Mouse (Mus musculus) midbrain, embryonic 12.5 days (tissue): ENCODE measurements around the gene Ncbp2. TPM values are rescaled to one million over a fixed set of nuclear protein-coding genes. Genes with fewer than 3 reads are reported as not detected.

Experiments used
- ATAC-seq: fragments of 200-750 bp; cut with Nextera tagmentation; 2 replicates; pipeline ENCODE4 v1.8.0; 2017; ENCODE audit warnings: low read depth, moderate TSS enrichment, moderate library complexity; ENCODE audit not compliant: low FRiP score
- H3K27ac ChIP-seq: fragments of 300-500 bp; sonication (generic); replicated peaks from 2 replicates; pipeline ENCODE4 v1.5.1; 2016; ENCODE audit warnings: mild to moderate bottlenecking
- H3K27me3 ChIP-seq: fragments of 300-500 bp; sonication (generic); 2 replicates; pipeline ENCODE4 v1.6.1; 2016; ENCODE audit warnings: mild to moderate bottlenecking
- H3K36me3 ChIP-seq: fragments of 300-500 bp; sonication (generic); 2 replicates; pipeline ENCODE4 v1.6.1; 2016
- H3K4me1 ChIP-seq: fragments of 300-500 bp; sonication (generic); 2 replicates; pipeline ENCODE4 v1.6.1; 2016
- H3K4me2 ChIP-seq: fragments of 300-500 bp; sonication (generic); replicated peaks from 2 replicates; pipeline ENCODE4 v1.6.1; 2016; ENCODE audit warnings: mild to moderate bottlenecking, moderate library complexity
- H3K4me3 ChIP-seq: fragments of 300-500 bp; sonication (generic); 2 replicates; pipeline ENCODE4 v1.5.1; 2016; ENCODE audit warnings: mild to moderate bottlenecking
- H3K9ac ChIP-seq: fragments of 300-500 bp; sonication (generic); replicated peaks from 2 replicates; pipeline ENCODE4 v1.6.1; 2016; ENCODE audit warnings: mild to moderate bottlenecking, moderate library complexity
- H3K9me3 ChIP-seq: fragments of 300-500 bp; sonication (generic); 2 replicates; pipeline ENCODE4 v1.6.1; 2016; ENCODE audit warnings: mild to moderate bottlenecking
- WGBS: fragments of 180-500 bp; shearing (Covaris S2); methylation state at CpG from one replicate; pipeline ENCODE4 v1.1.7; 2016; 5-methylcytosine and 5-hydroxymethylcytosine counted together
- microRNA-seq: library from miRNA; unstranded; fragments of <30 nt; microRNA quantifications from one replicate; pipeline ENCODE4, GENCODE M21; 2017
- polyA plus RNA-seq: library from polyadenylated mRNA; unstranded; fragments of >200 nt; fragmentation: Nextera tagmentation; extraction: Ambion mirVana; gene quantifications from 2 replicates; pipeline ENCODE4 v1.2.1, GENCODE M21; 2016

Gene Ncbp2
- polyA plus RNA-seq, 1 experiment from 2014 or later: 135 TPM

DNA sequence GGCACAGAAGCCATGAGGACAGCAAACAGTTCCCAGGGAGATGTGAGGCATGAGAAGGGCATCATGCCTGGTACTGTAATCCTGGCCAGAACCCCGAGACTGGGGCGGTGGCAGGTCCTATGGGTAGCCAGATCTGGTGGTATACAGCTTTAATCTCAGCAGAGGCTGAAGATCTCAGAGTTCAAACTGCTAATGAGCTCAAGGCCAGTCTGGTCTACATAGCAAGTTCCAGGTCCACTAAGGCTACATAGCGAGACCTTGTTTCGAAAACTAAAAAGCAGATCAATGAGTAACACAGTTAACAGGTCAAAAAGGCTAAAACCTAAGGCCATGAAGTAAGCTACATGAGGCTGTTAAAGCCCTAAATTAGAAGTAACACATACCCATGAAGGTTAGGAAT, 44.9 kb downstream of the Ncbp2 start:
- Histone ChIP-seq H3K36me3 (peaks cover 35% of the 10 kb centered on the region), H3K9ac (no peak overlapping the region), H3K9me3 (no peaks in the 10 kb centered on the region), H3K27me3 (no peaks in the 10 kb centered on the region), H3K4me3 (no peak overlapping the region), H3K27ac (no peak overlapping the region), H3K4me1 (no peaks in the 10 kb centered on the region), H3K4me2 (no peak overlapping the region)
- ATAC-seq: no peak
- WGBS: 93% methylated on average over 4 of the region's 4 CpGs

DNA sequence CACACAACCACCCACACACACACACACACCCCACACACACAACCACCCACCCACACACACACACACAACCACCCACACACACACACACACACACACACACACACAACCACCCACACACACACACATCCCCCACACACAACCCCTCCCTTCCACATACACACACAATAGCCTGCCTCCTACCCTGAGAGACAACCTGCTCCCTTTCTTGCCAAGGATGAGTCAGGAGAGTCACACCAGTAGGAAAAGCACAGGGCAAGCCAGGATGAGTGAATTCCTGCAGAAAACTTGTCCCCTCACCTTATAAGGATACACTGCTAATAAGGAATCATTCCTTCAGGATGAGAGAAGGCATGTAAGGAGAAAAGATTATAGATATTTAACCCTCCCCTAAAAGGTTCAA, 45.6 kb downstream of the Ncbp2 start:
- no peaks in the 10 kb centered on the region for H3K27me3 ChIP-seq
- H3K36me3 ChIP-seq: peaks cover 27% of the 10 kb centered on the region
- H3K27ac ChIP-seq: no peak overlapping the region
- ATAC-seq: no peak
- no peaks in the 10 kb centered on the region for H3K9me3 ChIP-seq
- no peak overlapping the region for H3K4me3 ChIP-seq
- no peak overlapping the region for H3K9ac ChIP-seq
- H3K4me2 ChIP-seq: no peak overlapping the region
- no peaks in the 10 kb centered on the region for H3K4me1 ChIP-seq

DNA sequence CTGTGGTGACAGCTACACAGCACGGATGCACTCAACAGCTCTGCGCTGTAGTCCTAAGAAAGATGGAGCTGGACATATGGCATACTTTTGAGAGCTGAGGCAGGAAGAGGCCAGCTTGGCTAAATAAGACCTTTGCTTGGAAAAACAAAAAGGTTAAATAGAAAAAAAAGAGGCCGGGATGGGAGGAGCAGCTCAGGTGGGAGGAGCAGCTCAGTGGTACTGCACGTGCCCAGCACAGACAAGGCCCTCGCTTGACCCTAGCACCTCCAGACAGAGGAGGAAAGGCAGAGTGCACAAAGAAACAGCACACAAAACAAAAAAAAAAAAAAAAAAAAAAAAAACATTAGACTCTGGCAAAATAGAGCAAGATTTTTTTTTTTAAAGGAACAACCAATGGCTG, 48.1 kb downstream of the Ncbp2 start:
- H3K27ac ChIP-seq: no peak overlapping the region
- no peak overlapping the region for H3K4me2 ChIP-seq
- WGBS: 87% methylated on average over 5 of the region's 5 CpGs
- H3K27me3 ChIP-seq: no peaks in the 10 kb centered on the region
- no peak for ATAC-seq
- H3K36me3 ChIP-seq: peaks cover 18% of the 10 kb centered on the region
- no peak overlapping the region for H3K9ac ChIP-seq
- peaks cover 4% of the 10 kb centered on the region for H3K4me1 ChIP-seq
- no peaks in the 10 kb centered on the region for H3K9me3 ChIP-seq
- no peak overlapping the region for H3K4me3 ChIP-seq

DNA sequence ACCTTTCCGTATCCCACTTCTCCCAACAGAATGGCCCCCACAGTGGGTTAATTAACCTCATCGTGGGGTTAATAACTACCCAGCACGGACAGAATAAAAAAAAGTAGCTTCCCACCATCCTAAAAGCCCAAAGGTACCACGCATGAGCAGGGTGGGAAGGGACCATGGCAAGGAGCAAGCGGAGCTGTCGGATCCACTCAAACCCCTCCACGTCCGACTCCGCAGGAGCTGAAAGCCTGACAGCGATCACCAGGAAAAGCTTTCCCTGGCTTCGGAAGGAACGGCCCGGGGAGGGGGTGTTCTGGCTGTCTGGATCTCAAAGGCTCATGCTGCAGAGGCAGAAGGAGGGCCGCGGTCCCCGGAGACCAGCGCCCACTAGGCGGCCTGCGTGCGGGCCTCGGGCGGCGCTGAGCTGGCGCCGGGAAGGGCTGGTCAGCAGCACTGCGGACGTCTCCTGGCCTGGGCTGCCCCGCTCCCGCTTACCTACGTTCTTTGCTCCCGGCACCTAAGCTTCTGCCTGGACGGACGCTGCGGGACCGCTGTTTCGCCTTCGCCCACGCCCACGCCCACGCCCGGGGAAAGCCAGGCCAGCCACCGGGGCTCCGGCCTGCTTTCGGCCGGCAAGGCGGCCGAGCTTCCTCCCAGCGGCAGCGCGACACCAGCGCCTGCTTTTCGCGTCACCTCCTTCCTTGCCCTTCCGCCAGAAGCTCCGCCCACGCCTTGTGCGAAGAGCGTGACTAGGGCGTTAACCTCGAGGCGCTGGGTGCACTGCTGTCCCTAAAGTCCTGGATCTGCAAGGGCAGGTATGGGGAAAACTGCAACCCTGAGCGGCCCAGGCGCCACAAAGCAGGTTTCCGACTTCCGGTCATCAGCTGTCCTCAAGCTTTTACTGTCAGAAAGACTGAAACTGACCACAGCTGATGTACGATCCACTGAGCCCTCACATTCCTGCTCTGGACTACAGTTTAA, 54.5 kb downstream of the Ncbp2 start, which contains the start of gene Senp5:
TSS of gene Senp5 (minus strand) at position 779 of the 969 bp plus-strand sequence.
- H3K27me3 ChIP-seq: no peaks in the 10 kb centered on the region

DNA sequence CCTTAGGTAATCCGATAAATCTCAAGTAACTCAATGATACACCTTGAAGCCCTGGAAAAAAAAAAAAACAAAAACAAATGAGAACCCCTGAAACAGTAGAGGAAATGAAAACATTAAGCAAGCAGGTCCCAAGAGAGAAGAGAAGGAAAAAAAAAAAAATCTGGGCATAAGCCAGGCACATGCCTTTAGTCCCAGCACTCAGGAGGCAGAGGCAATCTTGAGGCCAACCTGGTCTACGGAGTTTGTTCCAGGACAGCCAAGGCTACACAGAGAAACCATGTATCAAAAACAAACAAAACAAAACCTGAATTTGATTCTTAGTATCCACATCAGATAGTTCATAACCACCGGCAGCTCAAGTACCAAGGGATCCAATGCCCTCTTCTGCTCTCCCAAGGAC, 56.4 kb downstream of the Ncbp2 start:
- Histone ChIP-seq H3K4me2 (no peak overlapping the region), H3K27me3 (no peaks in the 10 kb centered on the region), H3K9me3 (no peaks in the 10 kb centered on the region), H3K27ac (no peak overlapping the region), H3K4me1 (peaks cover 20% of the 10 kb centered on the region), H3K9ac (no peak overlapping the region), H3K36me3 (0 out of 2 replicates have a peak, but pooled peaks cover 1% of the 10 kb centered on the region), H3K4me3 (no peak overlapping the region)
- ATAC-seq: no peak
- 97% methylated on average over 3 of the region's 3 CpGs for WGBS

More for the DNA sequence above, 54.5 kb downstream of the Ncbp2 start, which contains the start of gene Senp5:
- peak within 1 kb of the TSS; percentile 91 for H3K4me2 ChIP-seq
- 1% methylated on average over 66 of the region's 66 CpGs for WGBS
- peak within 1 kb of the TSS; percentile 81 for H3K4me3 ChIP-seq
- peaks cover 20% of the 10 kb centered on the region for H3K4me1 ChIP-seq
- H3K27ac ChIP-seq: peak within 1 kb of the TSS; percentile 72
- peaks cover 3% of the 10 kb centered on the region; the same call in 1 of the 2 replicates for H3K36me3 ChIP-seq
- peak within 1 kb of the TSS; percentile 92 for H3K9ac ChIP-seq
- no peaks in the 10 kb centered on the region for H3K9me3 ChIP-seq
- peak; percentile 97 for ATAC-seq

DNA sequence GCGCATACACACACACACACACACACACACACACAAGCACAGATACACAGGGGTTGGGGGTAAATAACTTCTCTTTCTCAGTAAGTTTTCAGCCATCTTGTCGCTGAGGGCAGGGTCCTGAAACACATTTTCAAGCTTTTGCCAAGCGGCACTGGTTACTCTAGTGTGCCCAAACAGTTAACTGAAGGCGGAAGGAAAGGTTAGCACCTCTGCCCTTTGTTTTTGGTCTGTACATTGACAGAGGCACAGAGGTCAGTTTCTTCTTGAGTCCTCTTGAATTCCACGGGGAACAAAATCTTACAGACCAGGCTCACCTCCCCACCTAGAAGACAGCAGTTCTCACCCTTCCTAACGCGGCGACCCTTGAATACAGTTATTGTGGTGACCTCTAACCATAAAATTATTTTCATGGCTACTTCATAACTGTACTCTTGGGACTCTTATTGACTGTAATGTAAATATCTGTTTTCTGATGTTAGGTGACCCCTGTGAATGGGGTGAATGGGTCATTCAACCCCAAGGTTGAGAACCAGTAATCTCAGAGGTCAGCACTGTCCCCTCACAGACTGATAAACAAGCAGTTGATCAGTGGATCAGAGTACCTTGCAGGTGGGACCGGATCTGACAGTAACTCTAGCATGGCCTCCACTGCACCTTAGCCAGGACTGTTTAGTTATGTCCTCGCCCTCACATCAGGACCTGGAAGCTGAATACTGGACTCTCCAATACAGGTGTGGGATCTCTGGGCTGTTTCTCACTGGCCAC, 60.4 kb downstream of the Ncbp2 start:
- ATAC-seq: no peak
- peaks cover 12% of the 10 kb centered on the region; the same call in 1 of the 2 replicates for H3K36me3 ChIP-seq
- WGBS: 77% methylated on average over 10 of the region's 10 CpGs

DNA sequence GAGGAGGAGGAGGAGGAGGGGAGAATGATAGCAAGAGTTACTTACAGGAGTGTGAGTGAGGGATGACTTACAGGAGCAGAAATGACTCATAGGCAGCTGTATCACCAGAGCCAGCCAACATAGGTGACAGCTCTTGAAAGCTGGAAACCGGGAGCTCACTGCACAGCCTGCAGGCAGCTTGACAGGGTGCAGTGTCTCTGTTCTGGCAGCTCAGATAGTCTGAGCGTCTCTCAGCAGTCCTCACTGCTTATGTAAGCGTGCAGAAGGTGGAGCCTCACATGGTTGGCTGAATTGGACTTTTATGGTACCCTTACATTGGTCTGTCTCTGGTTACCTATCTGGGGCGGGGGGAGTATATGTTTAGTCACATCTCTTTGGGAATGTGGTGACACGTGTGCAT, 61.6 kb downstream of the Ncbp2 start:
- H3K27ac ChIP-seq: no peak overlapping the region
- no peaks in the 10 kb centered on the region for H3K9me3 ChIP-seq
- no peaks in the 10 kb centered on the region for H3K27me3 ChIP-seq
- WGBS: 45% methylated on average over 5 of the region's 5 CpGs
- no peaks in the 10 kb centered on the region; the same call in 1 of the 2 replicates for H3K4me1 ChIP-seq
- ATAC-seq: no peak
- H3K4me2 ChIP-seq: no peak overlapping the region
- no peak overlapping the region for H3K4me3 ChIP-seq
- peaks cover 17% of the 10 kb centered on the region; the same call in 1 of the 2 replicates for H3K36me3 ChIP-seq
- H3K9ac ChIP-seq: no peak overlapping the region

More for the DNA sequence above, 60.4 kb downstream of the Ncbp2 start:
- H3K27ac ChIP-seq: no peak overlapping the region
- H3K9ac ChIP-seq: no peak overlapping the region
- no peak overlapping the region for H3K4me3 ChIP-seq
- peaks cover under 1% of the 10 kb centered on the region; the same call in 1 of the 2 replicates for H3K4me1 ChIP-seq
- H3K9me3 ChIP-seq: no peaks in the 10 kb centered on the region
- no peaks in the 10 kb centered on the region for H3K27me3 ChIP-seq
- no peak overlapping the region for H3K4me2 ChIP-seq

DNA sequence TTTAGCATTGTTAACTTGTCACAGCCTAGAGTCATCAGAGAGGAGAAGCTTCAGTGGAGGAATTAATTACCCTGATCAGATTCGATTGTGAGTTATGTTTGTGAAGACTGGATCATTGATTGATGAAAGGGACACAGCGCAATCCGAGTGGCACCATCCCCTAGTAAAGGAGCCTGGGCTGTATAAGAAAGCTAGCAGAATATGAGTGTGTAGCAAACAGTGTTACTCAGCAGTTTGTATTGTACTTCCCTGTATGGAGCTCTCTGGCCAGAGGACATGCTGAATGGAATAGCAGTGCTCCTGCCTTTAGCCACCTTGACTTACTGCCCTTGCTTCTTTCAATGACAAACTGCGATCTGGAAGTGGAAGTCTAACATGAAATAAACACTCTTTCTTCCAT, 62.0 kb downstream of the Ncbp2 start:
- Histone ChIP-seq H3K4me1 (no peaks in the 10 kb centered on the region; the same call in 1 of the 2 replicates), H3K9ac (no peak overlapping the region), H3K27me3 (no peaks in the 10 kb centered on the region), H3K9me3 (no peaks in the 10 kb centered on the region), H3K36me3 (peaks cover 21% of the 10 kb centered on the region; the same call in 1 of the 2 replicates), H3K4me3 (no peak overlapping the region), H3K27ac (no peak overlapping the region), H3K4me2 (no peak overlapping the region)
- no peak for ATAC-seq
- 83% methylated on average over 4 of the region's 4 CpGs for WGBS

Small RNAs within 50 kb of the gene (microRNA-seq; reads per million reads assigned to microRNA genes)
- not detected for gene Gm26269

Other genes with a start within 250 kb of the Ncbp2 start
- gene Meltf, start 69.7 kb upstream of the Ncbp2 start, polyA plus RNA-seq: 0.10 and 0.22 TPM in 2 replicates
- 1.4 and 2.5 TPM in 2 replicates for gene Pigz, start 14.7 kb upstream of the Ncbp2 start, polyA plus RNA-seq
- gene 0610012G03Rik, start within 50 bp of the Ncbp2 start, polyA plus RNA-seq: 81.7 and 83.7 TPM in 2 replicates
- gene Senp5, start 54.8 kb downstream of the Ncbp2 start, polyA plus RNA-seq: 25.7 and 26.0 TPM in 2 replicates
- gene Pak2, start 130.8 kb downstream of the Ncbp2 start, polyA plus RNA-seq: 52.2 and 56.2 TPM in 2 replicates
- gene Pigx, start 151.2 kb downstream of the Ncbp2 start, polyA plus RNA-seq: 133 and 137 TPM in 2 replicates
- gene Cep19, start 151.3 kb downstream of the Ncbp2 start, polyA plus RNA-seq: 42.0 and 42.9 TPM in 2 replicates
- 6.9 and 9.9 TPM in 2 replicates for gene Nrros, start 217.1 kb downstream of the Ncbp2 start, polyA plus RNA-seq
- gene Bex6, start 231.3 kb downstream of the Ncbp2 start, polyA plus RNA-seq: not detected in 2 replicates